Mouse (Mus musculus): ENCODE measurements around the gene Wdr86. TPM values are rescaled to one million over a fixed set of nuclear protein-coding genes. Genes with fewer than 3 reads are reported as not detected.

Gene Wdr86
- 0.97 TPM for polyA plus RNA-seq (2014; fragmentation: Illumina TruSeq; extraction: RNeasy Lipid Tissue Mini Kit (QIAGEN cat#74804); ENCODE audit: low read depth, low replicate concordance)

GRCm38 (mm10) chr5:24730488-24730871 lies at the start of gene Wdr86:
Wdr86 (minus strand) TSS chr5:24730727.

GRCm38 (mm10) chr5:24757816-24758215 lies 27.3 kb upstream of the Wdr86 start, which contains the start of gene Crygn:
Crygn (minus strand) TSS chr5:24758008.

GRCm38 (mm10) chr5:24685366-24686093 lies 45.0 kb downstream of the Wdr86 start, which contains the start of gene Nub1:
Nub1 (plus strand) TSS chr5:24685532.

Other genes with a start within 250 kb of the Wdr86 start
- gene Gbx1, start 203.5 kb downstream of the Wdr86 start, polyA plus RNA-seq (2014; fragmentation: Illumina TruSeq; extraction: RNeasy Lipid Tissue Mini Kit (QIAGEN cat#74804); ENCODE audit: low read depth, low replicate concordance): not detected
- 88.1 TPM for gene Asb10, start 189.7 kb downstream of the Wdr86 start, polyA plus RNA-seq (2014; fragmentation: Illumina TruSeq; extraction: RNeasy Lipid Tissue Mini Kit (QIAGEN cat#74804); ENCODE audit: low read depth, low replicate concordance)
- not detected for gene 4931409K22Rik, start 173.9 kb downstream of the Wdr86 start, polyA plus RNA-seq (2014; fragmentation: Illumina TruSeq; extraction: RNeasy Lipid Tissue Mini Kit (QIAGEN cat#74804); ENCODE audit: low read depth, low replicate concordance)
- 59.9 TPM for gene Abcf2, start 153.3 kb downstream of the Wdr86 start, polyA plus RNA-seq (2014; fragmentation: Illumina TruSeq; extraction: RNeasy Lipid Tissue Mini Kit (QIAGEN cat#74804); ENCODE audit: low read depth, low replicate concordance)
- gene Chpf2, start 144.0 kb downstream of the Wdr86 start, polyA plus RNA-seq (2014; fragmentation: Illumina TruSeq; extraction: RNeasy Lipid Tissue Mini Kit (QIAGEN cat#74804); ENCODE audit: low read depth, low replicate concordance): 6.5 TPM
- 61.2 TPM for gene Smarcd3, start 106.3 kb downstream of the Wdr86 start, polyA plus RNA-seq (2014; fragmentation: Illumina TruSeq; extraction: RNeasy Lipid Tissue Mini Kit (QIAGEN cat#74804); ENCODE audit: low read depth, low replicate concordance)
- 36.8 TPM for gene Nub1, start 45.2 kb downstream of the Wdr86 start, polyA plus RNA-seq (2014; fragmentation: Illumina TruSeq; extraction: RNeasy Lipid Tissue Mini Kit (QIAGEN cat#74804); ENCODE audit: low read depth, low replicate concordance)
- not detected for gene Crygn, start 27.3 kb upstream of the Wdr86 start, polyA plus RNA-seq (2014; fragmentation: Illumina TruSeq; extraction: RNeasy Lipid Tissue Mini Kit (QIAGEN cat#74804); ENCODE audit: low read depth, low replicate concordance)
- 124 TPM for gene Rheb, start 111.9 kb upstream of the Wdr86 start, polyA plus RNA-seq (2014; fragmentation: Illumina TruSeq; extraction: RNeasy Lipid Tissue Mini Kit (QIAGEN cat#74804); ENCODE audit: low read depth, low replicate concordance)

Measured in heart, adult 10 weeks (tissue).